Mouse (Mus musculus) liver, postnatal 0 days (tissue): ENCODE results near the gene Btd. TPM values are rescaled to one million over a fixed set of nuclear protein-coding genes. Genes with fewer than 3 reads are reported as not detected.

ENCODE experiments used
- ATAC-seq: fragments of 200-750 bp; cut with Nextera tagmentation; 2 replicates; pipeline ENCODE4 v1.8.0; 2017; ENCODE audit warnings: mild to moderate bottlenecking, moderate library complexity
- DNase-seq: peaks from one replicate; pipeline ENCODE4 v3.0.0-alpha.2; 2016
- H3K27ac ChIP-seq: fragments of 300-500 bp; sonication (generic); 2 replicates; pipeline ENCODE4 v1.5.1; 2014; ENCODE audit warnings: antibody characterized with exemption, moderate library complexity, mild to moderate bottlenecking, low read depth
- H3K27me3 ChIP-seq: fragments of 300-500 bp; sonication (generic); 2 replicates; pipeline ENCODE4 v1.6.1; 2014; ENCODE audit warnings: low read length, control low read depth, mixed read lengths; ENCODE audit not compliant: insufficient read depth
- H3K36me3 ChIP-seq: fragments of 300-500 bp; sonication (generic); replicated peaks from 2 replicates; pipeline ENCODE4 v1.6.1; 2014; ENCODE audit warnings: mild to moderate bottlenecking, control low read depth, low read length, moderate library complexity, mixed read lengths; ENCODE audit not compliant: insufficient read depth
- H3K4me1 ChIP-seq: fragments of 300-500 bp; sonication (generic); 2 replicates; pipeline ENCODE4 v1.6.1; 2014; ENCODE audit warnings: antibody characterized with exemption, mild to moderate bottlenecking, control low read depth; ENCODE audit not compliant: insufficient read depth
- H3K4me2 ChIP-seq: fragments of 300-500 bp; sonication (generic); 2 replicates; pipeline ENCODE4 v1.6.1; 2014; ENCODE audit warnings: low read depth, mild to moderate bottlenecking, low read length, moderate library complexity, mixed read lengths
- H3K4me3 ChIP-seq: fragments of 300-500 bp; sonication (generic); 2 replicates; pipeline ENCODE4 v1.5.1; 2014; ENCODE audit warnings: low read depth, low read length
- H3K9ac ChIP-seq: fragments of 300-500 bp; sonication (generic); replicated peaks from 2 replicates; pipeline ENCODE4 v1.6.1; 2014; ENCODE audit warnings: mild to moderate bottlenecking, moderate library complexity
- H3K9me3 ChIP-seq: fragments of 300-500 bp; sonication (generic); 2 replicates; pipeline ENCODE4 v1.6.1; 2016; ENCODE audit warnings: mild to moderate bottlenecking, control low read depth, low read length, mixed read lengths
- CTCF ChIP-seq: sonication (generic); IDR thresholded peaks from 2 replicates; pipeline ENCODE4 v1.5.1; 2016; ENCODE audit warnings: antibody characterized with exemption, low read depth
- EP300 ChIP-seq: IDR thresholded peaks from 2 replicates; pipeline ENCODE4 v1.6.1; 2016; ENCODE audit warnings: antibody characterized with exemption, low read depth, mild to moderate bottlenecking
- WGBS: fragments of 180-500 bp; shearing (Covaris S2); extraction: QIAGEN DNeasy Blood & Tissue Kit; methylation state at CpG from one replicate; pipeline ENCODE4 v1.1.7; 2014; ENCODE audit not compliant: insufficient replicate concordance; 5-methylcytosine and 5-hydroxymethylcytosine counted together
- polyA plus RNA-seq: library from polyadenylated mRNA; unstranded; fragments of >200 nt; fragmentation: Nextera tagmentation; extraction: Ambion mirVana; gene quantifications from 2 replicates; pipeline ENCODE4 v1.2.1, GENCODE M21; 2015

The Btd gene
- 40.3 and 44.1 TPM in 2 replicates for polyA plus RNA-seq

GRCm38 (mm10) chr14:31640890-31641505 is at the start of gene Btd, which contains the start of gene Hacl1:
Gene Btd (plus strand): TSS chr14:31641028.
Gene Hacl1 (minus strand): TSS chr14:31641286.
- TF ChIP-seq CTCF (no peak), EP300 (no peak)
- peak within 1 kb of the TSS; percentile 94 for H3K9ac ChIP-seq
- peak; percentile 92 for ATAC-seq
- H3K4me3 ChIP-seq, result peak within 1 kb of the TSS; percentile 88
- H3K4me2 ChIP-seq, result peak within 1 kb of the TSS; percentile 98
- peak; percentile 92 for DNase-seq
- H3K27ac ChIP-seq, result peak within 1 kb of the TSS; percentile 96
- H3K9me3 ChIP-seq, result no peaks in the 10 kb centered on the region
- peaks cover 21% of the 10 kb centered on the region for H3K4me1 ChIP-seq
- H3K36me3 ChIP-seq, result no peaks in the 10 kb centered on the region
- 0% methylated on average over 30 of the region's 30 CpGs for WGBS
- H3K27me3 ChIP-seq, result no peaks in the 10 kb centered on the region

- Histone ChIP-seq H3K4me1 (peaks cover 5% of the 10 kb centered on the region; the same call in 1 of the 2 replicates), H3K27me3 (no peaks in the 10 kb centered on the region), H3K4me2 (no peak within 1 kb of the TSS), H3K36me3 (no peaks in the 10 kb centered on the region), H3K4me3 (no peak within 1 kb of the TSS), H3K9me3 (no peaks in the 10 kb centered on the region), H3K27ac (no peak within 1 kb of the TSS), H3K9ac (no peak within 1 kb of the TSS)
- no peak for TF ChIP-seq CTCF
- no peak for TF ChIP-seq EP300
- no peak for ATAC-seq
- WGBS, result 77% methylated on average over 3 of the region's 3 CpGs
- DNase-seq, result no peak
Measured at GRCm38 (mm10) chr14:31591243-31591642, 49.6 kb upstream of the Btd start, which contains the start of gene Colq. Gene Colq (minus strand): TSS chr14:31591343.

- Histone ChIP-seq H3K9ac (no peak overlapping the region), H3K27me3 (no peaks in the 10 kb centered on the region), H3K4me3 (no peak overlapping the region), H3K27ac (0 out of 2 replicates have a peak overlapping the region, but pooled peaks have one; percentile 3), H3K36me3 (no peaks in the 10 kb centered on the region), H3K9me3 (no peaks in the 10 kb centered on the region), H3K4me2 (no peak overlapping the region), H3K4me1 (peaks cover 5% of the 10 kb centered on the region; the same call in 1 of the 2 replicates)
- no peak for TF ChIP-seq CTCF
- no peak for TF ChIP-seq EP300
- DNase-seq (no peak), ATAC-seq (no peak)
- WGBS, result 32% methylated on average over 2 of the region's 2 CpGs
Measured at GRCm38 (mm10) chr14:31593036-31593435, 47.8 kb upstream of the Btd start.

DNA sequence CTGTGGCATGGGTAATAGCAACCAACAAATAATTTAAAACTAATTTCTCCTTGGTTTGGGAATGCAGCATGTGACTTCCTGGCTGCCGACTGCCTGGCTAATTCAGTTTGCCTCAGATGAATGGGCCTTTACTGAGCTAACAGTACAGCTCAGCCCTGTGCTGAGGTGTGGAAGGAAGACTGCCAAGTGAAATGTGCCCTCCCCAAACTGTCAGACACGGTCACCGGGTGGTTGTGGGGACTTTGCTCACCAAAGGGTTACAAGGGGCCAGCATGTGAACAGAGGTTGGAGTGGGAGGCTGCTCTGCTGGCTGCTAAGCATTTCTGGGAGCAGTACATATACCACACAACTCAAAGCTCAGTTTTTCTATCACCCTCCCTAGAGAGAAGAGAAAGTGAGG is 46.1 kb upstream of the Btd start:
- TF ChIP-seq EP300, result no peak
- no peak for TF ChIP-seq CTCF
- no peak overlapping the region for H3K27ac ChIP-seq
- H3K4me3 ChIP-seq, result no peak overlapping the region
- peaks cover 5% of the 10 kb centered on the region; the same call in 1 of the 2 replicates for H3K4me1 ChIP-seq
- no peaks in the 10 kb centered on the region for H3K36me3 ChIP-seq
- H3K27me3 ChIP-seq, result no peaks in the 10 kb centered on the region
- no peak for DNase-seq
- H3K9me3 ChIP-seq, result no peaks in the 10 kb centered on the region
- H3K4me2 ChIP-seq, result no peak overlapping the region
- no peak overlapping the region for H3K9ac ChIP-seq
- peak; percentile 53 for ATAC-seq
- WGBS, result 38% methylated on average over 3 of the region's 3 CpGs

DNA sequence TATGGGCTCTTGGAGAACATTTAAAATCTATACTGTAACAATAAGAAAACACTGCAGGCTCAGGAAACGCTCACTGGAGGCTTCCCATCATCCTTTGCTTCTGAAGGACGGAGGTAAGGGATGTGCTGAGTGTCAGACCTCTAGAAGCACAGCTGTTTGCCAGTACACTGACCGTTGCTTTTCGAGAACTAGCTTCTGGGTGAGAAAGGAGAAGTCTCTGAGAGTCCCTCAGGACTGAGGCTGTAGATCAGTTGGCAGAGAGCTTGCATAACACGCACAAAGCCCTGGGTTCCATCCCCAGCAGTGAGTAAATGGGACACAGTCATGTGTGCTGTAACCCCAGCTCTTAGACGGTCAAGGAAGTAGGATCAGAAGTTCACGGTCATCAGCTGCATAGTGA is 44.4 kb upstream of the Btd start:
- no peak for TF ChIP-seq EP300
- TF ChIP-seq CTCF, result no peak
- Histone ChIP-seq H3K9me3 (no peaks in the 10 kb centered on the region), H3K4me2 (no peak overlapping the region), H3K36me3 (no peaks in the 10 kb centered on the region), H3K4me1 (peaks cover 5% of the 10 kb centered on the region; the same call in 1 of the 2 replicates), H3K27ac (peak overlapping the region; percentile 19; the same call in 1 of the 2 replicates), H3K9ac (no peak overlapping the region), H3K27me3 (no peaks in the 10 kb centered on the region), H3K4me3 (no peak overlapping the region)
- 43% methylated on average over 7 of the region's 7 CpGs for WGBS
- DNase-seq (no peak), ATAC-seq (peak; percentile 58)

GRCm38 (mm10) chr14:31597446-31597845 is 43.4 kb upstream of the Btd start:
- no peak for TF ChIP-seq CTCF
- peak overlapping the region; percentile 19; the same call in 1 of the 2 replicates for H3K27ac ChIP-seq
- 79% methylated on average over 4 of the region's 4 CpGs for WGBS
- no peak overlapping the region for H3K4me3 ChIP-seq
- H3K36me3 ChIP-seq, result no peaks in the 10 kb centered on the region
- DNase-seq (no peak), ATAC-seq (no peak)
- no peaks in the 10 kb centered on the region for H3K9me3 ChIP-seq
- peaks cover 10% of the 10 kb centered on the region; the same call in 1 of the 2 replicates for H3K4me1 ChIP-seq
- no peak overlapping the region for H3K9ac ChIP-seq
- H3K4me2 ChIP-seq, result no peak overlapping the region
- no peaks in the 10 kb centered on the region for H3K27me3 ChIP-seq
